Mouse (Mus musculus) neural tube, embryonic 14.5 days (tissue): ENCODE results near the gene Unc13d. TPM values are rescaled to one million over a fixed set of nuclear protein-coding genes. Genes with fewer than 3 reads are reported as not detected.
"Not testable (repeated sequence)": the region's sequence is repeated elsewhere in the genome, so short reads cannot be mapped to it uniquely, and the experiment has no call there.

Experiments used
- ATAC-seq: fragments of 200-750 bp; cut with Nextera tagmentation; 2 replicates; pipeline ENCODE4 v1.8.0; 2017; ENCODE audit warnings: low read depth, mild to moderate bottlenecking, moderate TSS enrichment, moderate library complexity
- H3K27ac ChIP-seq: fragments of 300-500 bp; sonication (generic); 2 replicates; pipeline ENCODE4 v1.5.1; 2014; ENCODE audit warnings: low read depth, mild to moderate bottlenecking, control low read depth, low read length, moderate library complexity, mixed read lengths
- H3K27me3 ChIP-seq: fragments of 300-500 bp; sonication (generic); 2 replicates; pipeline ENCODE4 v1.6.1; 2014; ENCODE audit warnings: low read length; ENCODE audit not compliant: control insufficient read depth, insufficient read depth
- H3K36me3 ChIP-seq: fragments of 300-500 bp; sonication (generic); 2 replicates; pipeline ENCODE4 v1.6.1; 2014; ENCODE audit warnings: low read length, mixed read lengths; ENCODE audit not compliant: control insufficient read depth, insufficient read depth
- H3K4me1 ChIP-seq: fragments of 300-500 bp; sonication (generic); 2 replicates; pipeline ENCODE4 v1.6.1; 2014; ENCODE audit warnings: low read length; ENCODE audit not compliant: control insufficient read depth, insufficient read depth
- H3K4me2 ChIP-seq: fragments of 300-500 bp; sonication (generic); 2 replicates; pipeline ENCODE4 v1.6.1; 2014; ENCODE audit warnings: mild to moderate bottlenecking, low read depth, low read length, control low read depth
- H3K4me3 ChIP-seq: fragments of 300-500 bp; sonication (generic); 2 replicates; pipeline ENCODE4 v1.5.1; 2014; ENCODE audit warnings: low read depth, low read length, control low read depth, mixed read lengths
- H3K9ac ChIP-seq: fragments of 300-500 bp; sonication (generic); replicated peaks from 2 replicates; pipeline ENCODE4 v1.6.1; 2014; ENCODE audit warnings: low read depth, mild to moderate bottlenecking, control low read depth, low read length, mixed read lengths
- H3K9me3 ChIP-seq: fragments of 300-500 bp; sonication (generic); 2 replicates; pipeline ENCODE4 v1.6.1; 2016; ENCODE audit warnings: low read length; ENCODE audit not compliant: control insufficient read depth
- WGBS: fragments of 180-500 bp; shearing (Covaris S2); extraction: QIAGEN DNeasy Blood & Tissue Kit; methylation state at CpG from one replicate; pipeline ENCODE4 v1.1.7; 2014; 5-methylcytosine and 5-hydroxymethylcytosine counted together
- polyA plus RNA-seq: library from polyadenylated mRNA; unstranded; fragments of >200 nt; fragmentation: Nextera tagmentation; extraction: Ambion mirVana; gene quantifications from 2 replicates; pipeline ENCODE4 v1.2.1, GENCODE M21; 2014

The Unc13d gene
- polyA plus RNA-seq, 1 experiment from 2014 or later: 0.88 TPM

- H3K9ac ChIP-seq: no peak overlapping the region
- no peaks in the 10 kb centered on the region for H3K36me3 ChIP-seq
- 71% methylated on average over 16 of the region's 16 CpGs for WGBS
Observed at GRCm38 (mm10) chr11:116093771-116094565, 16.2 kb upstream of the Unc13d start.

GRCm38 (mm10) chr11:116092959-116093358 is 15.2 kb upstream of the Unc13d start:
- not testable (repeated sequence) for H3K9ac ChIP-seq, H3K4me1 ChIP-seq, H3K36me3 ChIP-seq, H3K27ac ChIP-seq, ATAC-seq, H3K4me3 ChIP-seq, H3K4me2 ChIP-seq, H3K9me3 ChIP-seq, H3K27me3 ChIP-seq
- WGBS: 89% methylated on average over 6 of the region's 6 CpGs

More at GRCm38 (mm10) chr11:116093771-116094565, 16.2 kb upstream of the Unc13d start:
- H3K4me1 ChIP-seq: no peaks in the 10 kb centered on the region
- no peak overlapping the region for H3K4me3 ChIP-seq
- no peaks in the 10 kb centered on the region for H3K27me3 ChIP-seq
- H3K27ac ChIP-seq: no peak overlapping the region
- H3K4me2 ChIP-seq: no peak overlapping the region
- ATAC-seq: no peak
- H3K9me3 ChIP-seq: no peaks in the 10 kb centered on the region

DNA sequence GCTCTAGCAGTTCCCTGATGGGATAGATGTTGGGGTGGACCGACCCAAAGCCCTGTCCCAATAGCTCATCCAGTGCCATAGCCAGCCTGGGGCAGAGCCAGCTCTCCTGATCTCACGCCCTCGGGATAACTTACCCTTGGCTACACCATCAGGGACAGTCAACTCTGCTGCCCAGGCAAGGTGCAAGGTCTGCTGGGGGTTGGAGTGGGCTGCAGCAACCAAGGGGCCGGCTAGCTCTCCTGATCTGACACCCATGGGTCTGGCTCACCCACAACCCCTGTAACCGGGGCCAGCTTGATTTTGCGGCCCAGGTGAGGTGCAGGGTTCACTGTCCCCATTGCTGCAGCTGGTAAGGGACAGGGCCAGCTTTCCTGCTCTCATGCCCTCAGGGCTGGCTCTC is 13.8 kb upstream of the Unc13d start:
- Histone ChIP-seq H3K4me3 (no peak overlapping the region), H3K9ac (no peak overlapping the region), H3K9me3 (no peaks in the 10 kb centered on the region), H3K36me3 (no peaks in the 10 kb centered on the region), H3K4me1 (no peaks in the 10 kb centered on the region), H3K27me3 (no peaks in the 10 kb centered on the region), H3K4me2 (no peak overlapping the region), H3K27ac (no peak overlapping the region)
- no peak for ATAC-seq
- WGBS: 85% methylated on average over 6 of the region's 6 CpGs

GRCm38 (mm10) chr11:116089545-116089944 is 11.8 kb upstream of the Unc13d start:
- 90% methylated on average over 6 of the region's 6 CpGs for WGBS

DNA sequence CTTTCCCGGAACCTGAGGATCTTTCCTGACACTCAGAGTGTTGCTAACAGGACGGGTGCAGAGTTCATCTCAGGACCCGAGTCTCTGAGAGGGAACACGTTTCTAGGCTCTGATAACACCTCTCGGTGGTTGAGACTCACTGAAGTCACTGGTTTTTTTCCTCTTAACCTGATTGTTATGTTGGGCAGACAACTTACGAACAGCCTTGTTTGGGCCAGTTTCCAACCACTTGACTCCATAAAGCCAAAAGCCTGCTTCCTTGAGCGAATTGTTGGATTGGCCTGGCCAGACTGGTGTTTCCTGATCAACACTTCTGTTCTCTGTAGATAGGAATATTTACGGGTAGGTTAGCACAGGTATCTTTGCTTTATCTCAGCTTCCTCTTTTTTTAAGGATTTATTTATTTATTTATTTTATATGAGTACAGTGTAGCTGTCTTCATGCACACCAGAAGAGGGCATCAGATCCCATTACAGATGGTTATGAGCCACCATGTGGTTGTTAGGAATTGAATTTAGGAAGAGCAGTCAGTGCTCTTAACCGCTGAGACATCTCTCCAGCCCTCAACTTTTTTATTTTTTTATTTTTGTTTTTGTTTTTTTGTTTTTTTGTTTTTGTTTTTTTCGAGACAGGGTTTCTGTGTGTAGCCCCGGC is 11.1 kb upstream of the Unc13d start:
- 0 out of 2 replicates have a peak, but pooled peaks cover 1% of the 10 kb centered on the region for H3K36me3 ChIP-seq
- no peak overlapping the region for H3K4me2 ChIP-seq
- no peak overlapping the region for H3K9ac ChIP-seq
- H3K4me3 ChIP-seq: no peak overlapping the region
- peaks cover 8% of the 10 kb centered on the region for H3K4me1 ChIP-seq
- H3K9me3 ChIP-seq: no peaks in the 10 kb centered on the region
- WGBS: 89% methylated on average over 11 of the region's 11 CpGs
- no peaks in the 10 kb centered on the region for H3K27me3 ChIP-seq
- H3K27ac ChIP-seq: no peak overlapping the region
- no peak for ATAC-seq

More at GRCm38 (mm10) chr11:116089545-116089944, 11.8 kb upstream of the Unc13d start:
- no peak for ATAC-seq
- no peak overlapping the region for H3K4me2 ChIP-seq
- no peaks in the 10 kb centered on the region for H3K36me3 ChIP-seq
- H3K4me3 ChIP-seq: no peak overlapping the region
- no peak overlapping the region for H3K27ac ChIP-seq
- H3K27me3 ChIP-seq: no peaks in the 10 kb centered on the region
- H3K9ac ChIP-seq: no peak overlapping the region
- peaks cover 8% of the 10 kb centered on the region for H3K4me1 ChIP-seq
- H3K9me3 ChIP-seq: no peaks in the 10 kb centered on the region

DNA sequence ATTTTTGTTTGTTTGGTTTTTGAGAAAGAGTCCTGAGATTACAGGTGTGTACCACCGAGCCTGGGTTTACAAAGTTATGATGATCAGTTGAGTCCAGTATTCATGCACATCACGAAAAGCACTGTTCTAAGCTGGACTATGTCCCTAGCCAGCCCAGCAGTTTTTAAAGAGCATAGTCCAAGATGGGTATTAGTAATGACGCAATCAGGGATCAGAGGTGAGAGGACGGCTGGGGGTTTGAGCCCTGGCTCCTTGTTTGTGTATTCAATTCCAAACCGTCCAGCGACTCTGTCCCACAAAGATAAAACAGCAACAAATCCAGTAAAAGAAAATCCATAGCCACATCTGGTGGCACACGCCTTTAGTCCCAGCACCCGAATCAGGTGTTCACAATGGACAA is 10.4 kb upstream of the Unc13d start:
- Histone ChIP-seq H3K4me3 (no peak overlapping the region), H3K4me1 (peaks cover 8% of the 10 kb centered on the region), H3K27ac (no peak overlapping the region), H3K27me3 (no peaks in the 10 kb centered on the region), H3K4me2 (no peak overlapping the region; the same call in 1 of the 2 replicates), H3K9me3 (no peaks in the 10 kb centered on the region), H3K9ac (no peak overlapping the region), H3K36me3 (peaks cover 8% of the 10 kb centered on the region)
- WGBS: 88% methylated on average over 8 of the region's 8 CpGs
- ATAC-seq: no peak

DNA sequence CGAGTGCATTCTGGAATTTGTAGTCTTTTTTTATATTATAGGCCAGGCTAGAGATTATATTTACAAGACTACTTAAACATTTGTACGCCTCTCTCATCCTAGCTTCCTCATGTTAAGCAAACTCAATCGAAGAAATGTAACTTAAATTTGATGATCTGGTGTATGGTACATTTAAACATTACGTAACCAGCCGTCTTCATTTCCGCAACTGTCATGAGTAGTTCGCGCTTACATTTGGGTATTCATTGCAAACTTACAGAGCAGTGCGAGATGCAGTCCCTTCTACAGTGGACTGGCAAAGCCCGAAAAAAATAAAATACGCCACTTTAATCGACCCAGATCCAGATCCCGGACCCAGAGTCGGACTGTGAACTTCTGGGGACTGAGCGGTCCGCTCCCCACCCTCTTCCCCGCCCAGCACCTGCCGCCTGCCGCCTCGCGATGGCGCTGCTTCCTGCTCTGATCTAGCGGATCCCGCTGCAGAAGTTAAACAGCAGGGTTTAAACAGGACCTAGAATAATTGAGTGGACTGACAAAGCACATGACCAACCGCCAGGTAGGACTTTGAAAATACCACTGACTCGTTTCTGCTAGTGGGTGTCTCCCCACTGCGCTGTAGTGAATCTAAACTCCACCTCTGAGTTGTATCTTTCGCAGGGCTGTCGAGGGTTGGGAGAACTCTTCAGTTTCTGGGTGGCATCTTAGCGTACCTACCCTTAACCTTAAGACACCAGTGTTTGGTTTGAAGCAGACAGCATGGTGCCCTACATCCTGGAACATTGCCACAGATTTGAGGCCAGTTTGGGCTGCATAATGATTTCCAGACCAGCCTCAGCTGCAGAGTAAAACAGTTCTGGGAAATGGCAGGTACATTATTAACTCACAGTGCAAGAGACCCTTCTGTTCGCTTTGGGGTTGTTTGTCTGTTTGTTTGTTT is 9.7 kb upstream of the Unc13d start:
- Histone ChIP-seq H3K9me3 (no peaks in the 10 kb centered on the region), H3K36me3 (peaks cover 13% of the 10 kb centered on the region), H3K4me3 (peak overlapping the region; percentile 35), H3K4me2 (peak overlapping the region; percentile 47), H3K27me3 (no peaks in the 10 kb centered on the region), H3K4me1 (peaks cover 8% of the 10 kb centered on the region), H3K27ac (peak overlapping the region; percentile 49), H3K9ac (peak overlapping the region; percentile 29; the same call in 1 of the 2 replicates)
- 4% methylated on average over 31 of the region's 31 CpGs for WGBS
- ATAC-seq: peak; percentile 81

- H3K9ac ChIP-seq: peak within 1 kb of the TSS; percentile 29; the same call in 1 of the 2 replicates
- ATAC-seq: peak; percentile 95
- peaks cover 8% of the 10 kb centered on the region for H3K4me1 ChIP-seq
- peak within 1 kb of the TSS; percentile 61 for H3K4me2 ChIP-seq
- no peaks in the 10 kb centered on the region for H3K27me3 ChIP-seq
- H3K36me3 ChIP-seq: peaks cover 17% of the 10 kb centered on the region
- no peaks in the 10 kb centered on the region for H3K9me3 ChIP-seq
- WGBS: 5% methylated on average over 37 of the region's 43 CpGs
- peak within 1 kb of the TSS; percentile 70 for H3K27ac ChIP-seq
- peak within 1 kb of the TSS; percentile 35 for H3K4me3 ChIP-seq
Observed at GRCm38 (mm10) chr11:116086258-116087193, 8.8 kb upstream of the Unc13d start, which contains the start of gene Wbp2. TSS of gene Wbp2 (minus strand) at chr11:116086995.
